Mouse (Mus musculus) forebrain, embryonic 11.5 days (tissue): ENCODE measurements at regions not wholly inside any gene's neighbourhood (a gene's known extent, or its start where the extent isn't known, plus 50 kb on each side); places are given as distances from the start of the nearest gene placed in this dataset.

ENCODE experiments used
- ATAC-seq: fragments of 200-750 bp; cut with Nextera tagmentation; replicated peaks from 2 replicates; pipeline ENCODE4 v1.8.0; 2017; ENCODE audit warnings: moderate TSS enrichment; ENCODE audit not compliant: low FRiP score
- DNase-seq: peaks from one replicate; pipeline ENCODE4 v3.0.0-alpha.2; 2017; ENCODE audit warnings: low spot score
- H3K27ac ChIP-seq: fragments of 300-500 bp; sonication (generic); 2 replicates; pipeline ENCODE4 v1.5.1; 2014; ENCODE audit warnings: low read depth, low read length
- H3K27me3 ChIP-seq: fragments of 300-500 bp; sonication (generic); 2 replicates; pipeline ENCODE4 v1.6.1; 2014; ENCODE audit warnings: mild to moderate bottlenecking, low read length, mixed read lengths; ENCODE audit not compliant: control insufficient read depth, insufficient read depth
- H3K36me3 ChIP-seq: fragments of 300-500 bp; sonication (generic); 2 replicates; pipeline ENCODE4 v1.6.1; 2014; ENCODE audit warnings: mild to moderate bottlenecking, low read length, moderate library complexity, mixed read lengths; ENCODE audit not compliant: control insufficient read depth, insufficient read depth
- H3K4me1 ChIP-seq: fragments of 300-500 bp; sonication (generic); replicated peaks from 2 replicates; pipeline ENCODE4 v1.6.1; 2014; ENCODE audit warnings: low read length, mixed read lengths; ENCODE audit not compliant: control insufficient read depth, insufficient read depth
- H3K4me2 ChIP-seq: fragments of 300-500 bp; sonication (generic); 2 replicates; pipeline ENCODE4 v1.6.1; 2014; ENCODE audit warnings: low read depth, mild to moderate bottlenecking, low read length, moderate library complexity, mixed read lengths; ENCODE audit not compliant: severe bottlenecking
- H3K4me3 ChIP-seq: fragments of 300-500 bp; sonication (generic); 2 replicates; pipeline ENCODE4 v1.5.1; 2014; ENCODE audit warnings: low read depth, low read length
- H3K9ac ChIP-seq: fragments of 300-500 bp; sonication (generic); 2 replicates; pipeline ENCODE4 v1.6.1; 2014; ENCODE audit warnings: low read length
- H3K9me3 ChIP-seq: fragments of 300-500 bp; sonication (generic); 2 replicates; pipeline ENCODE4 v1.6.1; 2016; ENCODE audit warnings: low read length, mixed read lengths; ENCODE audit not compliant: control insufficient read depth
- WGBS: fragments of 180-500 bp; shearing (Covaris S2); extraction: QIAGEN DNeasy Blood & Tissue Kit; methylation state at CpG from one replicate; pipeline ENCODE4 v1.1.7; 2014; 5-methylcytosine and 5-hydroxymethylcytosine counted together

DNA sequence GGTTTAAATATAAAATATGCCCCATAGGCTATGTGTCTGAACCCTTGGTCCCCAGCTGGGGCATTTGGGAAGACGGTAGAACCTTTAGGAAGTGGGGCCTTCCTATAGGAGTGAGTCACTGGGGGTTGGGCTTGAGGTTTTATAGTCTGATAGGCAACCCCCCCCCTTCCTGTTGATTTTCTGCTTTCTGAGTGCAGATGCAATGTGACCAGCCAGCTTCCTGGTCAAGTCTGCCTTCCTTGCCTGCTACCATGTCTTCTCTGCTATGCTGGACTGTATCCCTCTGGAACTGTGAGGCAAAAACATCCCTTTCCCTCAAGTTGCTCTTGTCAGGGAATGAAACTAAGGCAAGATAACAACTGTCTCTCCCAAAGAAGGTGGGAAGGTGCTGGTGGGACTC, 122.4 kb upstream of the Mvb12b start:
- DNase-seq (no peak), ATAC-seq (no peak)
- no peaks in the 10 kb centered on the region for H3K36me3 ChIP-seq
- H3K9ac ChIP-seq, result no peak overlapping the region
- H3K9me3 ChIP-seq, result no peaks in the 10 kb centered on the region
- H3K4me3 ChIP-seq, result no peak overlapping the region
- peaks cover 3% of the 10 kb centered on the region; the same call in 1 of the 2 replicates for H3K4me1 ChIP-seq
- H3K27me3 ChIP-seq, result no peaks in the 10 kb centered on the region
- no peak overlapping the region for H3K27ac ChIP-seq
- WGBS, result 73% methylated on average over 1 of the region's 1 CpGs
- H3K4me2 ChIP-seq, result no peak overlapping the region

GRCm38 (mm10) chr2:34007916-34008315, 120.2 kb upstream of the Mvb12b start:
- H3K9me3 ChIP-seq, result no peaks in the 10 kb centered on the region
- no peak overlapping the region for H3K9ac ChIP-seq
- no peak overlapping the region for H3K4me2 ChIP-seq
- no peaks in the 10 kb centered on the region for H3K36me3 ChIP-seq
- no peak for ATAC-seq
- 96% methylated on average over 7 of the region's 7 CpGs for WGBS
- H3K4me1 ChIP-seq, result no peaks in the 10 kb centered on the region
- no peak overlapping the region for H3K27ac ChIP-seq
- no peaks in the 10 kb centered on the region for H3K27me3 ChIP-seq
- DNase-seq, result no peak
- no peak overlapping the region for H3K4me3 ChIP-seq

DNA sequence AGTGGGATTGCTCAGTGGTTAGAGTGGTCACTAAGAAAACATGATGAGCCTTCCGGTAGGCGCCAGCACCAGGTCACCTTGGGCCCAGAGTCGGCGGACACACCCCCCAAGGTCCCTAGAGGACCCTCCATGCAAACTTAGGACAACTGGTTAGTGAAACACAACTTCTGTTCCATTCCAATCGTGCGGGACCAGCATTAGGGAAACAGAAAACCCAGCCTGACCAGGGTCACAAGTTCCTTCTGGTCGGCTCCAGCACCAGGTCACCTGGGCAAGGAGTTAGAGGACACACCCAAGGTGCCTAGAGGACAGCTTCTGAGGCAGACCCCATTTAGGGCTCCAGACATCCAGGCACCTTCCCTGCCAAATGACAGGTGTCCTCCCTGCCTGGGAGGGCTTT, 109.4 kb upstream of the Mvb12b start:
- 95% methylated on average over 7 of the region's 7 CpGs for WGBS

DNA sequence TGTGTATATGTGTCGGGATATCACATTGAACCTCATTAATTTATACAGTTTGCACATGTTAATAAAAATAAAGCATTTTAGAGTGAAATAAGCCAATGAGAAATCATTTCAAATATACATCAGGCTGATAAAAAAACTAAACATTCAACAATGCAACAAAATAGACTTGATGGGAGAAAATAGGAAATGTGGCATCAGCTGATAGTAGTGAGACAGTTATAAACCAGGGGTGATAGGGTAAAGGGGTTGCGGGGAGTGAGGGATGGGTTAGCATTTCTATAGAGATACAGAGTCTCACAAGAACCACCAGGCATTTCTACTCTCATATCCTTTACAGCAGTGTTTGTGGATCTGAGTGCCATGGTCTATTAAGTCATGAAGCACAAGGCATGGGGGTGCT, 108.6 kb upstream of the Mvb12b start:
- H3K4me1 ChIP-seq, result no peaks in the 10 kb centered on the region
- no peak overlapping the region for H3K27ac ChIP-seq
- no peak overlapping the region for H3K4me3 ChIP-seq
- ATAC-seq, result no peak
- 96% methylated on average over 2 of the region's 2 CpGs for WGBS
- DNase-seq, result no peak
- H3K36me3 ChIP-seq, result no peaks in the 10 kb centered on the region
- no peak overlapping the region for H3K4me2 ChIP-seq
- no peaks in the 10 kb centered on the region for H3K27me3 ChIP-seq
- no peak overlapping the region for H3K9ac ChIP-seq
- H3K9me3 ChIP-seq, result no peaks in the 10 kb centered on the region

More for the DNA sequence above, 109.4 kb upstream of the Mvb12b start:
- H3K36me3 ChIP-seq, result no peaks in the 10 kb centered on the region
- H3K9ac ChIP-seq, result no peak overlapping the region
- DNase-seq (no peak), ATAC-seq (no peak)
- no peak overlapping the region for H3K4me3 ChIP-seq
- no peaks in the 10 kb centered on the region for H3K9me3 ChIP-seq
- no peak overlapping the region for H3K4me2 ChIP-seq
- no peak overlapping the region for H3K27ac ChIP-seq
- H3K4me1 ChIP-seq, result no peaks in the 10 kb centered on the region
- H3K27me3 ChIP-seq, result no peaks in the 10 kb centered on the region

GRCm38 (mm10) chr2:33991299-33991698, 103.6 kb upstream of the Mvb12b start:
- H3K27ac ChIP-seq, result no peak overlapping the region
- no peaks in the 10 kb centered on the region for H3K36me3 ChIP-seq
- H3K9ac ChIP-seq, result no peak overlapping the region
- no peak overlapping the region for H3K4me3 ChIP-seq
- WGBS, result 82% methylated on average over 4 of the region's 4 CpGs
- no peaks in the 10 kb centered on the region for H3K9me3 ChIP-seq
- ATAC-seq (no peak), DNase-seq (no peak)
- H3K4me1 ChIP-seq, result no peaks in the 10 kb centered on the region
- no peaks in the 10 kb centered on the region for H3K27me3 ChIP-seq
- H3K4me2 ChIP-seq, result no peak overlapping the region

DNA sequence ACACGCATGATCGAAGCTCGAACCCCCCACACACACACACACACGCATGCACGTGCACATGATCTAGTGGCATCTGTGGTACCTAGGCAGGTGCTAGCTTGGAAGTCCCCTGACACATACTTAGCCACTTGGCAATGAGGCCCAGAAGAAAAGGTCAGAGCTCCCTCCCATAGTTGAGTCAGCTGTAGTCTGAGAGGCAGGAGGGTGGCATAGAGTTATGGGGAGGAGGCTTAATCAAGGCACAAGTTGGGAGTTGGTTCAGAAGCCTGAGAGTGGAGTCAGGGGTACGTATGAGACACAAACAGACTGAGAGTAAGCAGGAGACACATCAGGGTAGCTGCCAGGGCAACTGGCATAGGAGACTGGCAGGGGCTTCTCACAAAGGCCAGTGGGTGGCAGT, 103.0 kb upstream of the Mvb12b start:
- Histone ChIP-seq H3K27me3 (no peaks in the 10 kb centered on the region), H3K4me1 (no peaks in the 10 kb centered on the region), H3K4me2 (no peak overlapping the region), H3K27ac (no peak overlapping the region), H3K9me3 (no peaks in the 10 kb centered on the region), H3K9ac (no peak overlapping the region), H3K36me3 (no peaks in the 10 kb centered on the region), H3K4me3 (no peak overlapping the region)
- 92% methylated on average over 6 of the region's 6 CpGs for WGBS
- ATAC-seq (no peak), DNase-seq (no peak)

GRCm38 (mm10) chr2:33989555-33990370, 102.0 kb upstream of the Mvb12b start:
- 77% methylated on average over 12 of the region's 12 CpGs for WGBS
- Histone ChIP-seq H3K27me3 (no peaks in the 10 kb centered on the region), H3K4me3 (no peak overlapping the region), H3K36me3 (no peaks in the 10 kb centered on the region), H3K9me3 (no peaks in the 10 kb centered on the region), H3K4me1 (no peaks in the 10 kb centered on the region), H3K4me2 (no peak overlapping the region), H3K9ac (no peak overlapping the region; the same call in 1 of the 2 replicates), H3K27ac (no peak overlapping the region)
- DNase-seq (no peak), ATAC-seq (no peak)

GRCm38 (mm10) chr2:33986420-33986819, 98.7 kb upstream of the Mvb12b start:
- ATAC-seq, result peak; percentile 42; the same call in 1 of the 2 replicates
- Histone ChIP-seq H3K27ac (no peak overlapping the region), H3K4me3 (no peak overlapping the region), H3K36me3 (no peaks in the 10 kb centered on the region), H3K4me2 (no peak overlapping the region), H3K4me1 (peaks cover 12% of the 10 kb centered on the region), H3K27me3 (no peaks in the 10 kb centered on the region), H3K9ac (no peak overlapping the region), H3K9me3 (no peaks in the 10 kb centered on the region)
- 20% methylated on average over 4 of the region's 4 CpGs for WGBS
- DNase-seq, result no peak

GRCm38 (mm10) chr2:33985316-33985715, 97.6 kb upstream of the Mvb12b start:
- no peak overlapping the region for H3K9ac ChIP-seq
- no peak overlapping the region for H3K4me2 ChIP-seq
- ATAC-seq (no peak), DNase-seq (no peak)
- no peaks in the 10 kb centered on the region for H3K9me3 ChIP-seq
- no peak overlapping the region for H3K4me3 ChIP-seq
- H3K4me1 ChIP-seq, result peaks cover 12% of the 10 kb centered on the region
- H3K36me3 ChIP-seq, result no peaks in the 10 kb centered on the region
- no peaks in the 10 kb centered on the region for H3K27me3 ChIP-seq
- H3K27ac ChIP-seq, result no peak overlapping the region
- WGBS, result 81% methylated on average over 11 of the region's 11 CpGs
